Mouse (Mus musculus) cerebellum, adult 2 months (tissue): ENCODE results near the gene Ncbp3. TPM values are rescaled to one million over a fixed set of nuclear protein-coding genes. Genes with fewer than 3 reads are reported as not detected.

Source experiments
- DNase-seq, 2 experiments: peaks; one replicate each; pipeline ENCODE4 v3.0.0; 2021
- H3K27ac ChIP-seq: fragments of 200-500 bp; 2 replicates; pipeline ENCODE4 v1.5.1; 2012; ENCODE audit warnings: low read length, control low read depth, inconsistent platforms; ENCODE audit not compliant: insufficient read depth
- H3K27me3 ChIP-seq: fragments of 200-500 bp; 2 replicates; pipeline ENCODE4 v1.6.1; 2012; ENCODE audit warnings: inconsistent platforms, mild to moderate bottlenecking, low read length, moderate library complexity; ENCODE audit not compliant: control insufficient read depth, insufficient read depth
- H3K4me1 ChIP-seq: fragments of 200-500 bp; 2 replicates; pipeline ENCODE4 v1.6.1; 2011; ENCODE audit warnings: low read length; ENCODE audit not compliant: control insufficient read depth, insufficient read depth
- H3K4me3 ChIP-seq: fragments of 200-500 bp; replicated peaks from 2 replicates; pipeline ENCODE3; 2011; ENCODE audit warnings: mild to moderate bottlenecking, low read depth, low read length, control low read depth; ENCODE audit not compliant: insufficient read depth
- CTCF ChIP-seq: fragments of 200-500 bp; IDR thresholded peaks from 2 replicates; pipeline ENCODE4 v1.5.1; 2011; ENCODE audit warnings: low read depth, mild to moderate bottlenecking, control low read depth, low read length, moderate library complexity, borderline replicate concordance; ENCODE audit not compliant: insufficient read depth
- POLR2A ChIP-seq: fragments of 200-500 bp; IDR thresholded peaks from 2 replicates; pipeline ENCODE4 v1.6.1; 2011; ENCODE audit warnings: low read length, control low read depth, borderline replicate concordance; ENCODE audit not compliant: insufficient read depth
- WGBS: fragments of 180-500 bp; shearing (Covaris S2); methylation state at CpG from one replicate; pipeline ENCODE4 v1.1.7; 2018; 5-methylcytosine and 5-hydroxymethylcytosine counted together
- polyA plus RNA-seq: library from polyadenylated mRNA; depleted of rRNA; stranded (reverse); fragments of >200 nt; gene quantifications from 2 replicates; pipeline ENCODE4 v1.2.3, GENCODE M21; 2012

Gene Ncbp3
- polyA plus RNA-seq, 1 experiment: 6.4 TPM

GRCm38 (mm10) chr11:73057701-73058100, 10.1 kb downstream of the Ncbp3 start:
- no peak for DNase-seq
- H3K27ac ChIP-seq: no peak overlapping the region
- 81% methylated on average over 5 of the region's 5 CpGs for WGBS
- no peaks in the 10 kb centered on the region for H3K27me3 ChIP-seq
- TF ChIP-seq CTCF (no peak), POLR2A (no peak)
- no peaks in the 10 kb centered on the region for H3K4me1 ChIP-seq
- no peak overlapping the region for H3K4me3 ChIP-seq

- no peak overlapping the region for H3K27ac ChIP-seq
- H3K4me3 ChIP-seq: no peak overlapping the region
- no peak for TF ChIP-seq POLR2A
- no peak for TF ChIP-seq CTCF
- WGBS: 93% methylated on average over 3 of the region's 3 CpGs
- no peaks in the 10 kb centered on the region for H3K27me3 ChIP-seq
- DNase-seq: no peak
- H3K4me1 ChIP-seq: no peaks in the 10 kb centered on the region
Observed at GRCm38 (mm10) chr11:73059630-73060029, 12.0 kb downstream of the Ncbp3 start.

- H3K27ac ChIP-seq: no peak overlapping the region
- TF ChIP-seq POLR2A (no peak), CTCF (no peak)
- H3K4me3 ChIP-seq: no peak overlapping the region
- H3K27me3 ChIP-seq: no peaks in the 10 kb centered on the region
- DNase-seq: no peak
- 84% methylated on average over 3 of the region's 3 CpGs for WGBS
- no peaks in the 10 kb centered on the region for H3K4me1 ChIP-seq
Observed at GRCm38 (mm10) chr11:73061413-73061812, 13.8 kb downstream of the Ncbp3 start.

- peak; percentile 37; the same call in 1 of the 2 replicates for TF ChIP-seq CTCF
- TF ChIP-seq POLR2A: no peak
- DNase-seq: peak in 1 of 2 experiments; percentile 12
- no peaks in the 10 kb centered on the region for H3K4me1 ChIP-seq
- 91% methylated on average over 3 of the region's 3 CpGs for WGBS
- no peak overlapping the region for H3K4me3 ChIP-seq
- no peak overlapping the region for H3K27ac ChIP-seq
- H3K27me3 ChIP-seq: no peaks in the 10 kb centered on the region
Observed at GRCm38 (mm10) chr11:73071839-73072238, 24.3 kb downstream of the Ncbp3 start.

GRCm38 (mm10) chr11:73076295-73076694, 28.7 kb downstream of the Ncbp3 start:
- DNase-seq: no peak
- Histone ChIP-seq H3K27ac (no peak overlapping the region), H3K4me1 (no peaks in the 10 kb centered on the region), H3K27me3 (no peaks in the 10 kb centered on the region), H3K4me3 (no peak overlapping the region)
- TF ChIP-seq POLR2A (no peak), CTCF (no peak)
- WGBS: 24% methylated on average over 4 of the region's 4 CpGs

GRCm38 (mm10) chr11:73076733-73077132, 29.1 kb downstream of the Ncbp3 start:
- Histone ChIP-seq H3K4me1 (no peaks in the 10 kb centered on the region), H3K4me3 (no peak overlapping the region), H3K27me3 (no peaks in the 10 kb centered on the region), H3K27ac (no peak overlapping the region)
- TF ChIP-seq CTCF: no peak
- TF ChIP-seq POLR2A: no peak
- DNase-seq: peak in 1 of 2 experiments; percentile 14
- 23% methylated on average over 4 of the region's 4 CpGs for WGBS

- Histone ChIP-seq H3K27ac (no peak overlapping the region), H3K4me3 (no peak overlapping the region), H3K27me3 (no peaks in the 10 kb centered on the region), H3K4me1 (no peaks in the 10 kb centered on the region)
- 52% methylated on average over 6 of the region's 6 CpGs for whole genome bisulfite sequencing
- no peak for DNase-seq
- TF ChIP-seq CTCF (no peak), POLR2A (no peak)
Observed at GRCm38 (mm10) chr11:73077211-73077720, 29.7 kb downstream of the Ncbp3 start.

- TF ChIP-seq POLR2A: no peak
- WGBS: 32% methylated on average over 8 of the region's 8 CpGs
- Histone ChIP-seq H3K4me1 (no peaks in the 10 kb centered on the region), H3K27ac (no peak overlapping the region), H3K4me3 (no peak overlapping the region), H3K27me3 (no peaks in the 10 kb centered on the region)
- DNase-seq: no peak
Observed at GRCm38 (mm10) chr11:73078615-73079014, 31.0 kb downstream of the Ncbp3 start.

GRCm38 (mm10) chr11:73080306-73080705, 32.7 kb downstream of the Ncbp3 start:
- Histone ChIP-seq H3K4me3 (no peak overlapping the region), H3K27me3 (no peaks in the 10 kb centered on the region), H3K4me1 (peaks cover 2% of the 10 kb centered on the region; the same call in 1 of the 2 replicates), H3K27ac (no peak overlapping the region)
- DNase-seq: no peak
- WGBS: 86% methylated on average over 3 of the region's 3 CpGs
- no peak for TF ChIP-seq POLR2A
